Mouse (Mus musculus): ENCODE results near the gene Gstp1.

- TF ChIP-seq CTCF (IDR thresholded peaks at IDR 0.05; ENCODE audit: borderline replicate concordance, extremely low read depth, insufficient read depth, insufficient read length) (no peak), POLR2A (IDR thresholded peaks at IDR 0.05; ENCODE audit: borderline replicate concordance, extremely low read depth, insufficient read depth, insufficient read length, poor library complexity, severe bottlenecking) (no peak)
These were observed 31.1 kb upstream of the Gstp1 start for GRCm38 (mm10) chr19:4068717-4069410.
